Mouse (Mus musculus): ENCODE measurements at regions not wholly inside any gene's neighbourhood (a gene's known extent, or its start where the extent isn't known, plus 50 kb on each side); places are given as distances from the start of the nearest gene placed in this dataset.

DNA sequence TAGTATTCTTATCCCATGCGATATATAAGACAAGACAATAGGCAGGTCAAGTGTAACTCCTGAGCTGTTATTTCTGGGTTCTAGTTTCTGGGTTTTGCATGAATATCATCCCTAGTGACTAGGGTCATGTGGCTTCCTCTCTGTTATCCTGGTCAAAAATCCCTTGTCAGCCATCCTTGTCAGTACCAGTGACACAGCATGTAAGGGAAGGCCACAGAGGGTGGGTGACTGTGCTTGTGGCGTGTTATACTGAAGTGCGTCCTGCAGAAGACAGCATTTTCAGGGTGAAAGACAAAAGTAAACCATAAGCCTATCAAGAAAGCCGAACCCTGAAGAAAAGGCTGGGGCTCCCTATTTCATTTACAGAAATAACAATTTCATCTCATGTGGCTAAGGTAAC lies 50.7 kb upstream of the Echdc3 start:
- H3K4me1 ChIP-seq: peaks cover 13% of the 10 kb centered on the region
- no peak overlapping the region for H3K9ac ChIP-seq
- no peak overlapping the region for H3K4me2 ChIP-seq
- H3K27ac ChIP-seq: no peak overlapping the region
- H3K27me3 ChIP-seq (replicated peaks): no peaks in the 10 kb centered on the region
- 95% methylated on average over 4 of the region's 4 CpGs for WGBS
- no peaks in the 10 kb centered on the region for H3K9me3 ChIP-seq
- no peak overlapping the region for H3K4me3 ChIP-seq
- ATAC-seq (replicated peaks): no peak
- H3K36me3 ChIP-seq (replicated peaks): no peaks in the 10 kb centered on the region

DNA sequence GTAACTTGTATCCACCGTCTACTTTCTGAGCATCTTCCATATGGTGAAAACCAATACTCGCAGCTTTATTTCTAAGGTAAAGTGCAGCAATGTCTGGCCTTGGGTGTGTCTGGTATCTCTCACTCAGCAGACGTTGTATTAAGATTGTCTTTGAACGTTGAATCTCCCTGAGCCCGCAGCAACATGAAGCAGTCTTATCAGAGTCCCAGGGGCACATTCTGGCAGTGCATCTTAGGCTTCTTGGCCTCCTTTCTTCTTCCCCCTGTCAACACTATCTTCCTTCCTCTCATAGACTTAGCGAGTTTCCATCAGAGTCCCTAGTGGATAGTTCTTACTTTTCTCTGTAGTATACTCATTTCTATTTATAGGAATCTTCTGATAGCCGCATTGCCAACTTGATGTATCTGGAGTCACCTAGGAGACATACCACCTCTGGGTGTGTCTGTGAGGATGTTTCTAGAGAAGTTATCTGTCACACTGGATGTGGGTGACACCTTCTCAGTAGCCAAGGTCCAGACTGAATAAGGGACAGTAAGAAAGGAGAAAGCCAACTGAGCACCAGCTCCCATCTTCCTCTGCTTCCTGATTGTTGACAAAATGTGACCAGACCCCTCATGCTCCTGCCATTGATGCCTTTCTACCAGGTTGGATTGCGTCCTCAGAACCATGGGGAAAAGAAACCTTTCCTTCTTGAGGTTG lies 51.4 kb upstream of the Echdc3 start:
- WGBS: 95% methylated on average over 8 of the region's 8 CpGs
- H3K27me3 ChIP-seq (replicated peaks): no peaks in the 10 kb centered on the region
- ATAC-seq (replicated peaks): no peak

DNA sequence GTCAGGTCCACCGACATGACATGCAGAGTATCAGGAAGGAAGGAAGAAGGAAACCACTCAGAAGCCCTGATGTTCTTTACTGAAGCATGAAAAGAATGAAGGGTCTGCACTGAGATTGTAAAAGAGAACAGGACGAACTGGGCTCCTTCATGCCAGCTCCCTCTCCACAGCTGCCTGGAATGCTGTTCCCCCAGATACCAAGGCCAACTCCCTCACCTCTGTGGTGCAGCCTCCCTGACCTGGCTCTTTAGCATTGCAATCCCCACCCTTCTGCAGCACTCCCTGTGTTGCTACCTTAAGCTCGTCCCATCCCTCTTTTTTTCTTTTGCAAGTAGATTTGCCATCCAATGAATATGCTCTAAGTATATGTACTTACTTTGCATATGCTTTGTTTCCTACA lies 52.3 kb upstream of the Echdc3 start:
- 71% methylated on average over 3 of the region's 3 CpGs for WGBS
- H3K4me2 ChIP-seq: no peak overlapping the region
- H3K4me1 ChIP-seq: peaks cover 13% of the 10 kb centered on the region
- H3K9ac ChIP-seq: no peak overlapping the region
- no peaks in the 10 kb centered on the region for H3K27me3 ChIP-seq (replicated peaks)
- no peaks in the 10 kb centered on the region for H3K36me3 ChIP-seq (replicated peaks)
- ATAC-seq (replicated peaks): no peak
- no peak overlapping the region for H3K4me3 ChIP-seq
- no peak overlapping the region for H3K27ac ChIP-seq
- H3K9me3 ChIP-seq: no peaks in the 10 kb centered on the region

More for the DNA sequence above, 51.4 kb upstream of the Echdc3 start:
- no peak overlapping the region for H3K4me3 ChIP-seq
- H3K4me2 ChIP-seq: no peak overlapping the region
- H3K36me3 ChIP-seq (replicated peaks): no peaks in the 10 kb centered on the region
- H3K9ac ChIP-seq: no peak overlapping the region
- peaks cover 13% of the 10 kb centered on the region for H3K4me1 ChIP-seq
- no peak overlapping the region for H3K27ac ChIP-seq
- no peaks in the 10 kb centered on the region for H3K9me3 ChIP-seq

DNA sequence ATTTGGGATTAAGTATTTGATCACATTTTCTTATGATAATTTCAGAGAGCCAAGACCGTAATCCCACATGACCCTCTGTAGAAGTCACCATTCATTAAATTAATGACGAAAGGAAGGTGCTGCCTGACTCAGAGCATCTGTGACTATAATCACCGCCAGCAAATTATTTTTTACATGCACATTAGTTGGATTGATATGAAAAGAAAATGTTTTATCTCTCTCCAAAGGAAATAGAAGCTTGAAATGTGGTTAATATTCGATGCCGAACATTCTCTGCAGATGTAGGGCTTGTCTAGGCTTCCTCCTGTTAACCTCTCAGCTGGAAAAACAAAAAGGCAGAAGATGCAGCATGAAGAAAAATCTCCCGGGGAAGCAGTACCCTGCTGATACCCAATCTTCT lies 54.2 kb upstream of the Echdc3 start:
- Histone ChIP-seq H3K4me1 (peaks cover 13% of the 10 kb centered on the region), H3K27me3 (replicated peaks) (no peaks in the 10 kb centered on the region), H3K9me3 (no peaks in the 10 kb centered on the region), H3K36me3 (replicated peaks) (no peaks in the 10 kb centered on the region), H3K9ac (no peak overlapping the region), H3K4me2 (peak overlapping the region; percentile 25; the same call in 1 of the 2 replicates), H3K4me3 (no peak overlapping the region), H3K27ac (peak overlapping the region; percentile 49)
- ATAC-seq (replicated peaks): 0 out of 2 replicates have a peak, but pooled peaks have one; percentile 32
- WGBS: 27% methylated on average over 6 of the region's 6 CpGs

DNA sequence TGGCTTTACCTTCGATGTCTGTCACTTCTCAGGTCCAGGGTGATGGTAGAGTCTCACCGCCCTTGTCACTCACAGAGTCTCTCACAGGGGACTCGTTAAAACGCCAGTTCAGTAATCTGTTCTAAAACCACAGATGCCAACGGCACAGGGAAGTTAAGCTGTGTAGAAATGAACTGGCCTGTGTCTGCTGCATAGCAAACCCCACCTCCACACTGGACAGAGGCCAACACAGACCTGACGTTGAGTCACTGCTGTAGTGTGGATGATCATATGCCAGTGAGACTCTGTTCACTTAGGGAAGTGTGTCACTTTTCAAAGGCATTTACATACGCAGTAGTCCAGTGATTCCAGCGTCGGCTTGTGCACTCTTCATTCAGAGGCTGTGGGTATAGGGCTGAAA lies 54.7 kb upstream of the Echdc3 start:
- WGBS: 18% methylated on average over 9 of the region's 9 CpGs
- Histone ChIP-seq H3K9ac (no peak overlapping the region), H3K4me3 (no peak overlapping the region), H3K4me2 (peak overlapping the region; percentile 25; the same call in 1 of the 2 replicates), H3K9me3 (no peaks in the 10 kb centered on the region), H3K36me3 (replicated peaks) (no peaks in the 10 kb centered on the region), H3K27me3 (replicated peaks) (no peaks in the 10 kb centered on the region), H3K4me1 (peaks cover 13% of the 10 kb centered on the region), H3K27ac (peak overlapping the region; percentile 49)
- ATAC-seq (replicated peaks): peak; percentile 57

DNA sequence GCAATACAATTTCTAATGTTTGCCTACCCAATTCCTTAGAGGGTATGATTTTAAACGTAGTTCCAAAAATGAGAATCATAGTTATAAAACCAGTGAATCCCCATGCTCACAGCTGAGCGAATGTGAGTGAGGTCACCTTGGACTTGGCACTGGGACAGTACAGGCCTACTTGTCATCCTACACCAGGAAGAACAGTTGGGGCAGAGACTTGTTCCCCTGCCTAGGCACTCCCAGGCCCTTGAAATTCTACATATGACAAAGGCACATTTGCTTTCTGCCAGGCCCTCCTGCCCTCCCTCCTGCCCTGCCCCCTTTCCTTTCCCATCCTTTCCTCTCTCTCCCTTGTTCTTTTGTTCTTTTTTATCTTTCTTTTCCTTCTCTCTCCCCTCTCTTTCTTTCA lies 50.0 kb upstream of the Usp6nl start:
- Histone ChIP-seq H3K27me3 (replicated peaks) (no peaks in the 10 kb centered on the region), H3K4me3 (no peak overlapping the region), H3K9ac (no peak overlapping the region), H3K4me2 (no peak overlapping the region), H3K9me3 (no peaks in the 10 kb centered on the region), H3K4me1 (peaks cover 9% of the 10 kb centered on the region), H3K27ac (no peak overlapping the region), H3K36me3 (replicated peaks) (no peaks in the 10 kb centered on the region)
- ATAC-seq (replicated peaks): no peak
- WGBS: 86% methylated on average over 2 of the region's 2 CpGs
